Mouse (Mus musculus): ENCODE results near the gene Otulin.

Otulin gene

DNA sequence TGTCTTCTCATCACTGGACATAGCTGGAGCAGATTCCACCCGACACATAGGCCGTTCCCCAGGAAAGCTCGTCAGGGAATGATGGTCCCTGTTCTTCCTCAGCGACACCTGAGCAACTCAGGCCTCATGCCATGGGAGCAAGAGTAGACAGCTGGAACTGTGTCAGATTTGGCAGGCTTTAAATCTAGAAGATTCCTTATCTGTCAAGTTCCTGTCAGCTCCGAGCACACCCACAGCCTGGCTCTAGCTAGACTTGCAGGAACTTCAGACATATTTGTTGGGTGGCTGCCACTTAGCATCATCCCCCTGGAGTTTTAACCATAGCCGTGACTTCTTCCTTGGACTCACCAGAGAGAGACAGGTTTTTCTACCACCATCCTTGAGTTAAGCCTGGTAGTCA, 82.4 kb downstream of the Otulin start:
- no peak for DNase-seq

GRCm38 (mm10) chr15:27545203-27545602, 85.3 kb downstream of the Otulin start:
- DNase-seq = no peak

GRCm38 (mm10) chr15:27539745-27540144, 90.7 kb downstream of the Otulin start:
- no peak for DNase-seq

GRCm38 (mm10) chr15:27537519-27538223, 92.8 kb downstream of the Otulin start:
- DNase-seq = no peak

DNA sequence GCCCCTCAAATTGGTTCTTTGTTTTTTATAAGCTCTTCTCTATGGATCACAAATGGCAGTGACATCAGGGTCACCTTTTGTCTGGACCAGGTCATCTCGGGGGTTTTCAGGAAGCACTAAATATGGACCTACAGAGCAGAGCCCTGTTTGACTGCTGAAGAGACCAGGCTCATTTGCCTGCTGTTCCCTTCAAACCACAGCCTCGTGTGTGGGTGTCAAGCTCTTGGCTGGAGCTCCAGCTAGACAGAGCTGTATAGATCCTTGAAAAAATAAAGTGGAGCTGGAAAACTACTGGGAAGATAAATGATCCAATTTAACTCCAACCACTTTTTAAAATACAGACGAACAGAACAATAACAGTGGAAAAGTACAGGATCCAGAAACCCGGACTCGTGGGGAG, 93.7 kb downstream of the Otulin start:
- DNase-seq = peak; percentile 86

GRCm38 (mm10) chr15:27536186-27536585, 94.3 kb downstream of the Otulin start:
- DNase-seq = peak; percentile 58

DNA sequence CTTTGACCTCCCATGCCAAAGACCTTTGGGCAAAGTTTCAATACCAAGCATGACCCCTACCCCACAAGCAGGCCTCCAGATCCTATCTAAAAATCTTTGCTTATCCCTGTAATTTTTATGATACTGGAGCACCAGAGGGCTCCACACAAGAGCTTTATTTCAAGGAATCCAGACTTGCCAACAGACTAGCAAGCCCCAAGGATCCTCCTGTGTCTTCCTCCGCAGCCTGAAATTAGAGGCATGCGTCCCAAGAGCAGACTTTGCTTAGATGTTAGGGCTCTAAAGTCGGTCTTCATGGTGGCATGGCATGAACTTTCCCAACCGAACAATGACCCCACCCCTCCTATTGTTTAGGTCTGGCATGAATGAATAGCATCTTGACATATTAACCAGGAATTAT, 94.8 kb downstream of the Otulin start:
- no peak for DNase-seq

GRCm38 (mm10) chr15:27533036-27533435, 97.5 kb downstream of the Otulin start:
- no peak for DNase-seq

DNA sequence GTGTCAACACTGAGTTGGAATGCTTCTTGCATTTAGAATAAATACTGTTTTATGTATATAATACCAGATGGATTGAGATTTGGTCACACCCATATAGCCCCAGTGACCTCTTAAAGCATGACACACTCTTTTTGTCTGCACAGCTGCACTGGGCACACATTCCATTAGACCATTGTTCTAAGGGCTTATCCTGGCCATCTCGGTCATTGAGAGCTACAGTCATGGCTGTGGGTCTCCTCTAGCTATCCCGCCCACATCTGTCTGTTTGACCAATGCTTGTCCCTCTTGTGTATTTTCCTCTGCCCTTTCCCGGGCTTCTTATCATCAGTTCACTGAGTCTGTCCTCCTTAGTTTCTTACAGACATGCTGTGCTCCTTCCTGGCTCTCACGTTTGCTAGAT, 100.5 kb downstream of the Otulin start:
- DNase-seq = no peak

DNA sequence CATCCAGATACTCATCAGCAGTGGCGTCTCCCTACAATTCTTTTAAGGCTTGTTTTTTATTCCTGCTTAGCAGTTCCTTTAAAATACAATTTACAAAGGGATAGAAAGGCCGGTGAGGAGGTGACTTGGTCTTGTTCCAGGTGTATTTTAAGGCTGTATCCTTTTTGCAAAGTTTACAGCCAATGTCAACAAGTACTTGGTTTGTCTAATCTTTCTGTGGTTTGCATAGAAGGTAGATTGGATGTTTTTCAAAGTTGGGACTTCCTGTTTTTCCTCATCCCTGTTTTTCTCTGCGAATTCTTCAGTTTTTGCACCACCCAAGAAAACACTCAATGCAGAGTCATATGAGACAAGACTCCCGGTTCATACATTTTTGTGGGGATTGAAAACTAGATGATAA, 101.6 kb downstream of the Otulin start:
- no peak for DNase-seq

DNA sequence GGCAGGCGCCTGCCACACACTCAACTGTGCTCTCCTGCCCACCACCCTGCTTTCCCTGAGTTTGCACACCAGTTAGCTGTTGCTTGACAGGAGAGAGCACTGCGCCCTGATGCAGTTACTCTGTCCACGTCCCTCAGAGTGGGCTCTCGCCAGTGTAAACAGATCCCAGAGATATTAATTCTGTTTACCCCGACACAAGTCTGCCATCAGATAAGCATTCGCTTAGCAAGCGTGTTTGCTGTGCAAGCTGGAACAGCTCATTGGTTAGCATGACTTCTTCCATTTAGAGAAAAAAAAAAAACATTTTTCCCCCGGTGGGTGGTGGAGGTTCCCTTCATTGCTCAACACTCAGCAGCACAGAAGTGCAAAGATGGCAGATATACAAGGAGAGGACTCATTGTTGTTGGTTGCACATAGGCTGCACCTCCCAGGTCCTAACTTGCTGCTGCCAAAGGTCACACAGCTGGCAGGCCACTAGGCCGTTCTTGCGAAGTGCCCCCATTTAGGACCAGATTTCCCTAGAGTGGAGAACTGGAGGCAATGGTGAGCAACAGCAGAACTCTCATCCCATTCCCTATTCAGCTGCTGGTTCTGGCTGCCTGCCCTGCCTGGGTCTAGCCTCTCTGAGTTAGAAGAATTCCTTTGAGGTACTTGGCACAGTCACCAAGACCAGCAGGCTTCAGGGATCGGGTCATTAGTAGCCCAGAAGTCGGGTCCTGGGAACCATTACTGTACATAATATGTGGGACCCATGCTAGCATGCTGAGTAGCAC, 105.1 kb downstream of the Otulin start:
- no peak for DNase-seq

DNA sequence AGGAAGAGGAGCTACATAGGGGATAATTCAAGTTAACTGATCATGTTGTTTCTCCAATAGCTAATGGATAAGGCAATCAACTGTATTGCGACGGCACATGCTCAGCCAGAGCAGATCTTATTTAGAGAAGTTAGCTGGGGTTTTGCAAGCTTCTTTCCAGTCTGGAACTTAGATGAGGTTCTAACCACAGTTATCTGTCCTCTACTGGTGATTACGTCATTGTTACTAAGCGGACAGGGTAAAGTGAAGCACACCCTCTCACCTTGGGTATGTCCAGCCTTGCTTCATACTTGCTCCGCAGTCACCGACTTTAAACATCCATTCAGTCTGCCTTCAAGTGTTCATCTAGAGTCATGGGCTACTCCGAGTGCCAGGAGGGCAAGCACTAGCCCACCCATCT, 110.6 kb downstream of the Otulin start:
- DNase-seq = no peak

GRCm38 (mm10) chr15:27518026-27518425, 112.5 kb downstream of the Otulin start:
- DNase-seq = no peak

DNA sequence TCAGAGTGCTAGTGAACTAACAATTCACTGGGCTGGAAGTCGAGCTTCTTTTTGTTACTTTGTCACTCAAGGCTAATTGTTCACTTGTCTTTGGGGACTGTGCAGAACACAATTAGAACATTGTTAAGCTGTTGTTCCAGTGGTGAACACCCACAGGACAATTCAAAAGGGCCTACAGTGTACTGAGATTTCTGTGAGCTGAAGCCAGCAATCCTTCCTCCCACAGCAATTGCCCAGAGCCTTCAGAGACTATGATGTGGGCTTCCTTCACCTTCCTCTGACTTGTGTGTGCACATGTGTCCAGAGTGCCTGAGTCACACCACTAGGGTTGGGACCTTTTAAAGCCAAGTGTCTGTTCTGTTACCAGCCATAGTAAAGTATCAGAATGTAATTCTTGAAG, 113.6 kb downstream of the Otulin start:
- no peak for DNase-seq

DNA sequence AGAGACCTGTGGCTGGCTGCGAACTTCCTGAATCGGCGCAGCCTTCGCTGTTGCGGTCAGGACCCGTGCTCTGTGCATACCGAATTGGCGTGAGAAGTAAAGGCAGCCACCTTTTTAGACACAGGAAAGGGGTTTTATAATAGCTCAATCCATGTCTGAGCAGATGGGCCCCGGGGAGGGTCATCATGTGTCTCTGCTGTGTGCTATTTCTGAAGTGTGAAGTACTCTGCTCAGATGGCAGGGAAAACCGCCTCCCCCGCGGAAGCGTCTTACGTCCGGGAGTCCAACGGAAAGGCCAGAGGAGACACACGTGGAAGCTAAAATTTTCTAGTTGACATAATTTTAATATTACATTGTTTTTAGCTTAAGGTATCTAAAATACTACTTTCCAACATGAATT, 121.5 kb downstream of the Otulin start:
- peak; percentile 74 for DNase-seq

- no peak for DNase-seq
Measured at GRCm38 (mm10) chr15:27508169-27508568, 122.3 kb downstream of the Otulin start.

GRCm38 (mm10) chr15:27506893-27507596, 123.4 kb downstream of the Otulin start:
- DNase-seq = no peak

DNA sequence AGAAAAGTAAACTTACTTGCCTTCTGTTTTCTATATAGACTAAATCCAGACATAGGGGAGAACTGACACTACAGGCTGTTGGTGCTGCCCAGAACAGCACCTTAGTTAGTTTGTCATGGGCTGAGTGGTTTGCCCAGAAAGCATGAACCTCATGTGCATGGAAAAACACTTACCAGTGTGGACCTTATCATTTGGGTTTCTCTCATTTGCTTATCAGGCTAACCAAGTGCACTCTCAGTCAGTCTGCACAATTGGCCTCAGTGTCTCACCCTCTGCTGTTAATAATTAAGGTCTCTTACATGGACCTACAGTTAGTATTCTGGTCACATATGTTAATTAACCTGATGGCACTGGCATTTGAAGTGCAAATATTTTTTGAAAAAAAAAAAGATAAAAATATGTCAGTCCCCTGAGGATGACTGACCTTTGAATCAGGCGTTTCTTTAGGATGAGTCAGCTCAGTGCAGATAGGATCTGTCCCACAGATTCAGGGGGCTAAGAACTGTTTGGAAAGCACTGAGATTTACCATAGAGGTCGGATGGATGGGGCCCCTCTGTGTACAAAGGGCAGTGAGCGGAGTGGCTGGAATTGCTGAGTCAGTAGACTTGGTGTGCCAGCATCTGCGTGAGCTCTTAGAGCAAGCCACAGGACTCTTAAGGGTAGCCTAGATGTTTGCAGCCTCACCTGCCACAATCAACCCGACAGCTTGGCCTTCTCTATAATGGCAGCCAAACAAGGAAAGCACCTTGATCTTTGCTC, 124.2 kb downstream of the Otulin start:
- DNase-seq = no peak

- DNase-seq = no peak
Measured at GRCm38 (mm10) chr15:27503801-27504730, 126.4 kb downstream of the Otulin start.

GRCm38 (mm10) chr15:27503221-27503620, 127.3 kb downstream of the Otulin start:
- peak; percentile 67 for DNase-seq

- no peak for DNase-seq
Measured at GRCm38 (mm10) chr15:27502338-27502737, 128.2 kb downstream of the Otulin start.

GRCm38 (mm10) chr15:27500390-27500789, 130.1 kb downstream of the Otulin start:
- DNase-seq = no peak
